Comparison of ENCODE assay signal across 11 mouse cellular contexts in genomic region chr17:26017949-26018348, GRCm38 (mm10). TPM values are rescaled to one million over a fixed set of nuclear protein-coding genes. Genes with fewer than 3 reads are reported as not detected.
DNase-seq lines count a peak whose midpoint lies in the region; ATAC-seq and TF ChIP-seq lines count a peak whose summit lies in the region.
"Had no signal": no experiment of that assay in that cellular context is flagged by ENCODE, and none has a peak within 500 bp of the region (broad histone marks: within the 10 kb centered on the region; RNA-seq: fewer than 3 reads in every experiment).

No protein-coding gene starts in this region.

- H3K27ac ChIP-seq in cerebellum, adult 2 months (ENCODE audit: insufficient read depth, low read length) = peak overlapping the region; percentile 82; the same call in 1 of the 2 replicates
- H3K27ac ChIP-seq in CH12.LX (ENCODE audit: insufficient read depth, low read depth) = no peak overlapping the region
- peak overlapping the region; percentile 72 for H3K27ac ChIP-seq in heart, embryonic 15.5 days
- 0 out of 2 replicates have a peak overlapping the region, but pooled peaks have one; percentile 9 for H3K27ac ChIP-seq in kidney, embryonic 15.5 days
- H3K27ac ChIP-seq in forebrain, embryonic 14.5 days (ENCODE audit: low read depth, low read length) = no peak overlapping the region
- H3K27ac ChIP-seq: midbrain, embryonic 15.5 days had no signal

- H3K4me3 ChIP-seq in cerebellum, adult 2 months (replicated peaks; ENCODE audit: insufficient read depth, low read depth, low read length) = no peak overlapping the region
- H3K4me3 ChIP-seq in CH12.LX (replicated peaks in 1 of 3; ENCODE audit: low read depth in 2 of 3, low read length in 2 of 3, poor library complexity in 1 of 3) = no peak overlapping the region
- no peak overlapping the region for H3K4me3 ChIP-seq in heart, embryonic 15.5 days
- H3K4me3 ChIP-seq in kidney, embryonic 15.5 days (replicated peaks) = no peak overlapping the region
- no peak overlapping the region for H3K4me3 ChIP-seq in forebrain, embryonic 14.5 days (ENCODE audit: low read depth, low read length)
- H3K4me3 ChIP-seq: midbrain, embryonic 15.5 days had no signal

- in situ Hi-C loops in CH12.LX (cut with MboI; ENCODE audit: low pct_ligation_motif_present, low pct_unique_long_range_greater_than_20kb, low sequenced_read_pairs) = no loop called here

- no peak for TF ChIP-seq CTCF in cerebellum, adult 2 months (IDR thresholded peaks at IDR 0.05; ENCODE audit: borderline replicate concordance, insufficient read depth, low read depth, low read length)
- TF ChIP-seq CTCF in CH12.LX (conservative IDR thresholded peaks at IDR 0.05 in 1 of 2, IDR thresholded peaks at IDR 0.05 in 1 of 2; ENCODE audit: low read depth in 2 of 2, low read length in 2 of 2) = no peak

- H3K79me2 ChIP-seq in CH12.LX (replicated peaks; ENCODE audit: control insufficient read depth, extremely low read depth, insufficient read depth, poor library complexity, severe bottlenecking) = no peaks in the 10 kb centered on the region

- no peaks in the 10 kb centered on the region for H3K27me3 ChIP-seq in cerebellum, adult 2 months (ENCODE audit: control insufficient read depth, insufficient read depth, low read length)
- H3K27me3 ChIP-seq in CH12.LX (replicated peaks) = no peaks in the 10 kb centered on the region
- no peaks in the 10 kb centered on the region for H3K27me3 ChIP-seq in heart, embryonic 15.5 days
- no peaks in the 10 kb centered on the region for H3K27me3 ChIP-seq in kidney, embryonic 15.5 days
- H3K27me3 ChIP-seq in forebrain, embryonic 14.5 days (replicated peaks; ENCODE audit: control insufficient read depth, insufficient read depth, low read length) = no peaks in the 10 kb centered on the region
- H3K27me3 ChIP-seq: midbrain, embryonic 15.5 days had no signal

- H3K4me1 ChIP-seq in cerebellum, adult 2 months (ENCODE audit: control insufficient read depth, insufficient read depth, low read length) = peaks cover 11% of the 10 kb centered on the region
- peaks cover 31 to 67% of the 10 kb centered on the region in 2 experiments for H3K4me1 ChIP-seq in CH12.LX (ENCODE audit: control insufficient read depth in 1 of 2, insufficient read depth in 2 of 2)
- H3K4me1 ChIP-seq in heart, embryonic 15.5 days (replicated peaks) = peaks cover 22% of the 10 kb centered on the region
- H3K4me1 ChIP-seq in kidney, embryonic 15.5 days = peaks cover 5% of the 10 kb centered on the region; the same call in 1 of the 2 replicates
- no peaks in the 10 kb centered on the region for H3K4me1 ChIP-seq in forebrain, embryonic 14.5 days (ENCODE audit: control insufficient read depth, insufficient read depth, low read length)
- H3K4me1 ChIP-seq: midbrain, embryonic 15.5 days had no signal

- peak; percentile 85 for TF ChIP-seq EP300 in CH12.LX (IDR thresholded peaks at IDR 0.05; ENCODE audit: low read length)

- no peak for TF ChIP-seq POLR2A in cerebellum, adult 2 months (IDR thresholded peaks at IDR 0.05; ENCODE audit: borderline replicate concordance, insufficient read depth, low read length)
- TF ChIP-seq POLR2A in CH12.LX (IDR thresholded peaks at IDR 0.05; ENCODE audit: low read depth, low read length) = no peak

- dilution Hi-C loops in CH12.LX (cut with MboI; ENCODE audit: extremely low pct_ligation_motif_present, extremely low pct_unique_long_range_greater_than_20kb, low sequenced_read_pairs) = no loop called here

- peak; percentile 56 to 71 for DNase-seq in cerebellum, adult 2 months
- DNase-seq in cerebellum, postnatal 14 days = no peak
- peak; percentile 30 for DNase-seq in CH12.LX (ENCODE audit: extremely low read depth)
- no peak for DNase-seq in forebrain, embryonic 14.5 days (ENCODE audit: low spot score)
- DNase-seq in frontal cortex, postnatal 10 days (ENCODE audit: low spot score in 2 of 2) = no peak
- DNase-seq in embryo, embryonic 9.5 days (ENCODE audit: extremely low spot score) = no peak
- DNase-seq: lung, postnatal 10 days had no signal

- no peak for TF ChIP-seq RAD21 in CH12.LX (IDR thresholded peaks at IDR 0.05; ENCODE audit: low read depth, low read length)

- H3K9me3 ChIP-seq in CH12.LX (replicated peaks; ENCODE audit: low read length) = no peaks in the 10 kb centered on the region
- H3K9me3 ChIP-seq in heart, embryonic 15.5 days (replicated peaks) = no peaks in the 10 kb centered on the region
- no peaks in the 10 kb centered on the region for H3K9me3 ChIP-seq in kidney, embryonic 15.5 days (replicated peaks)
- H3K9me3 ChIP-seq in forebrain, embryonic 14.5 days (replicated peaks; ENCODE audit: control insufficient read depth, low read length) = no peaks in the 10 kb centered on the region
- H3K9me3 ChIP-seq: G1E; midbrain, embryonic 15.5 days had no signal

- 6% methylated on average over 5 of the region's 5 CpGs for WGBS in cerebellum, adult 2 months
- WGBS in heart, embryonic 15.5 days = 28% methylated on average over 5 of the region's 5 CpGs
- 71% methylated on average over 5 of the region's 5 CpGs for WGBS in kidney, embryonic 15.5 days
- WGBS in forebrain, embryonic 14.5 days = 87% methylated on average over 5 of the region's 5 CpGs

- H3K36me3 ChIP-seq in CH12.LX (replicated peaks in 1 of 2; ENCODE audit: control insufficient read depth in 1 of 2, insufficient read depth in 1 of 2, low read length in 1 of 2) = peaks cover 8 to 16% of the 10 kb centered on the region in 2 experiments
- peaks cover 16% of the 10 kb centered on the region for H3K36me3 ChIP-seq in heart, embryonic 15.5 days
- H3K36me3 ChIP-seq in kidney, embryonic 15.5 days = peaks cover 31% of the 10 kb centered on the region
- H3K36me3 ChIP-seq in forebrain, embryonic 14.5 days (ENCODE audit: control insufficient read depth, insufficient read depth, low read length) = peaks cover 54% of the 10 kb centered on the region

- H3K4me2 ChIP-seq in CH12.LX (ENCODE audit: insufficient read depth, low read depth, poor library complexity, severe bottlenecking) = no peak overlapping the region; the same call in 1 of the 2 replicates
- H3K4me2 ChIP-seq in heart, embryonic 15.5 days = no peak overlapping the region
- no peak overlapping the region for H3K4me2 ChIP-seq in kidney, embryonic 15.5 days
- no peak overlapping the region for H3K4me2 ChIP-seq in forebrain, embryonic 14.5 days (ENCODE audit: low read length)
- H3K4me2 ChIP-seq: midbrain, embryonic 15.5 days had no signal

- no peak overlapping the region for H3K9ac ChIP-seq in CH12.LX (ENCODE audit: insufficient read depth, low read depth)
- no peak overlapping the region for H3K9ac ChIP-seq in heart, embryonic 15.5 days
- H3K9ac ChIP-seq in kidney, embryonic 15.5 days = no peak overlapping the region
- no peak overlapping the region for H3K9ac ChIP-seq in forebrain, embryonic 14.5 days (ENCODE audit: low read length)
- H3K9ac ChIP-seq: midbrain, embryonic 15.5 days had no signal

- no peak; the same call in 1 of the 2 replicates for ATAC-seq in heart, embryonic 15.5 days (replicated peaks; ENCODE audit: insufficient number of reproducible peaks, insufficient read depth, low FRiP score, low read depth)
- no peak for ATAC-seq in kidney, embryonic 15.5 days (replicated peaks; ENCODE audit: low FRiP score)
- ATAC-seq in forebrain, embryonic 14.5 days = no peak
- ATAC-seq: midbrain, embryonic 15.5 days had no signal

TF ChIP-seq in CH12.LX, 34 proteins besides CTCF, POLR2A, EP300 and RAD21 (continues in another document):
- TF ChIP-seq ZKSCAN1 (IDR thresholded peaks at IDR 0.05; ENCODE audit: borderline replicate concordance, low read depth, low read length) (no peak), ZC3H11A (IDR thresholded peaks at IDR 0.05; ENCODE audit: low read depth, low read length) (no peak), CHD1 (IDR thresholded peaks at IDR 0.05; ENCODE audit: low read depth, low read length) (no peak), GABPA (IDR thresholded peaks at IDR 0.05; ENCODE audit: insufficient replicate concordance, low read depth, low read length) (no peak), ETS1 (conservative IDR thresholded peaks at IDR 0.05; ENCODE audit: low read depth, low read length) (peak; percentile 74), USF2 (conservative IDR thresholded peaks at IDR 0.05; ENCODE audit: low read depth, low read length) (peak; percentile 49), JUND (conservative IDR thresholded peaks at IDR 0.05; ENCODE audit: low read depth, low read length) (peak; percentile 83), E2F4 (IDR thresholded peaks at IDR 0.05; ENCODE audit: insufficient replicate concordance, low read depth, low read length) (no peak), MAZ (IDR thresholded peaks at IDR 0.05; ENCODE audit: low read depth, low read length) (no peak), CHD2 (IDR thresholded peaks at IDR 0.05; ENCODE audit: low read length) (no peak), IRF4 (IDR thresholded peaks at IDR 0.05; ENCODE audit: low read depth, low read length) (peak; percentile 92), RCOR1 (conservative IDR thresholded peaks at IDR 0.05; ENCODE audit: low read depth, low read length) (peak; percentile 60; the same call in 1 of the 2 replicates), ZMIZ1 (IDR thresholded peaks at IDR 0.05; ENCODE audit: low read depth, low read length) (no peak), MAFK (IDR thresholded peaks at IDR 0.05; ENCODE audit: insufficient replicate concordance, low read length) (no peak), JUN (IDR thresholded peaks at IDR 0.05; ENCODE audit: insufficient read depth, low read depth, low read length) (peak; percentile 81), TCF12 (IDR thresholded peaks at IDR 0.05; ENCODE audit: low read depth, low read length) (peak; percentile 70), ZNF384 (IDR thresholded peaks at IDR 0.05; ENCODE audit: low read depth, low read length) (no peak)

RNA-seq across cellular contexts. Expression of gene Capn15, which starts 32.4 kb away (rescaled TPM):
- 88.7 and 92.8 TPM in 2 replicates for polyA plus RNA-seq in cerebellum, adult 2 months (2012; rRNA removed)
- total RNA-seq in CH12.LX (2012; rRNA removed) (6.0 and 7.5 TPM in 2 replicates), CH12.LX (2014; rRNA removed) (1.5 and 2.1 TPM in 2 replicates)
- polyA plus RNA-seq in CH12.LX (2012; ENCODE audit: insufficient read length, low read depth) = 11.4 and 11.5 TPM in 2 replicates
- polyA plus RNA-seq in heart, embryonic 15.5 days (2015; fragmentation: Nextera tagmentation; extraction: Ambion mirVana) = 9.3 and 13.5 TPM in 2 replicates
- 22.7 and 31.6 TPM in 2 replicates for polyA plus RNA-seq in kidney, embryonic 15.5 days (2015; fragmentation: Nextera tagmentation; extraction: Ambion mirVana)
- 17.0 and 20.3 TPM in 2 replicates for polyA plus RNA-seq in forebrain, embryonic 14.5 days (2014; fragmentation: Nextera tagmentation; extraction: Ambion mirVana)

RNA-seq across cellular contexts. Expression of gene Rab11fip3, which starts 51.4 kb away (rescaled TPM):
- 81.8 and 82.9 TPM in 2 replicates for polyA plus RNA-seq in cerebellum, adult 2 months (2012; rRNA removed)
- total RNA-seq in CH12.LX (2012; rRNA removed) (3.1 and 4.6 TPM in 2 replicates), CH12.LX (2014; rRNA removed) (3.1 and 3.5 TPM in 2 replicates)
- 7.6 and 7.8 TPM in 2 replicates for polyA plus RNA-seq in CH12.LX (2012; ENCODE audit: insufficient read length, low read depth)
- 10.2 and 12.8 TPM in 2 replicates for polyA plus RNA-seq in heart, embryonic 15.5 days (2015; fragmentation: Nextera tagmentation; extraction: Ambion mirVana)
- polyA plus RNA-seq in kidney, embryonic 15.5 days (2015; fragmentation: Nextera tagmentation; extraction: Ambion mirVana) = 29.1 and 30.2 TPM in 2 replicates
- polyA plus RNA-seq in forebrain, embryonic 14.5 days (2014; fragmentation: Nextera tagmentation; extraction: Ambion mirVana) = 15.2 and 20.5 TPM in 2 replicates

Comparison
In these comparisons a context has a peak if more than half of its experiments do, and no peak if none do; other contexts are left out.
1. DNase-seq: peak in cerebellum, adult 2 months (2 of 2) and CH12.LX (single experiment); none in cerebellum, postnatal 14 days (0 of 2), forebrain, embryonic 14.5 days (single experiment), frontal cortex, postnatal 10 days (0 of 2) and embryo, embryonic 9.5 days (single experiment).
2. H3K27ac ChIP-seq: peak in cerebellum, adult 2 months (single experiment), heart, embryonic 15.5 days (single experiment) and kidney, embryonic 15.5 days (single experiment); none in CH12.LX (single experiment) and forebrain, embryonic 14.5 days (single experiment).